18 mouse cellular contexts compared by ENCODE assay signal in genomic region chr5:100437917-100438316, GRCm38 (mm10). TPM values are rescaled to one million over a fixed set of nuclear protein-coding genes. Genes with fewer than 3 reads are reported as not detected.
DNase-seq lines count a peak whose midpoint lies in the region; ATAC-seq lines count a peak whose summit lies in the region.
"Had no signal": no experiment of that assay in that cellular context is flagged by ENCODE, and none has a peak within 500 bp of the region (broad histone marks: within the 10 kb centered on the region; RNA-seq: fewer than 3 reads in every experiment).

No protein-coding gene starts in this region.

- intact Hi-C loops in heart, postnatal 10 days (cut with DNase I), result no loop called here

- no peak for ATAC-seq in heart, embryonic 12.5 days (ENCODE audit: insufficient number of reproducible peaks, low FRiP score)
- ATAC-seq: activated CD4-positive, CD25-positive, alpha-beta regulatory T cell, adult 4 months; CD4-positive, CD25-positive, alpha-beta regulatory T cell, adult 4 months; Patski had no signal

- H3K27me3 ChIP-seq in heart, embryonic 10.5 days (ENCODE audit: insufficient read depth, poor library complexity, severe bottlenecking), result no peaks in the 10 kb centered on the region
- H3K27me3 ChIP-seq in heart, embryonic 12.5 days (replicated peaks), result no peaks in the 10 kb centered on the region
- H3K27me3 ChIP-seq: CH12.LX, Patski had no signal

- no peak overlapping the region for H3K4me2 ChIP-seq in heart, embryonic 12.5 days

- no peak overlapping the region for H3K9ac ChIP-seq in heart, embryonic 12.5 days

- no peak overlapping the region for H3K27ac ChIP-seq in heart, embryonic 10.5 days
- H3K27ac ChIP-seq in heart, embryonic 12.5 days (ENCODE audit: poor library complexity, severe bottlenecking), result no peak overlapping the region

- peaks cover 26% of the 10 kb centered on the region for H3K36me3 ChIP-seq in heart, embryonic 10.5 days
- H3K36me3 ChIP-seq in heart, embryonic 12.5 days, result peaks cover 21% of the 10 kb centered on the region

- no peaks in the 10 kb centered on the region for H3K4me1 ChIP-seq in heart, embryonic 10.5 days
- H3K4me1 ChIP-seq in heart, embryonic 12.5 days (replicated peaks), result no peaks in the 10 kb centered on the region

- no peaks in the 10 kb centered on the region for H3K9me3 ChIP-seq in heart, embryonic 10.5 days
- H3K9me3 ChIP-seq in heart, embryonic 12.5 days (replicated peaks), result peaks cover 6% of the 10 kb centered on the region; the same call in 1 of the 2 replicates

- WGBS in heart, embryonic 10.5 days, result 88% methylated on average over 5 of the region's 5 CpGs
- 92% methylated on average over 5 of the region's 5 CpGs for WGBS in heart, embryonic 12.5 days

- no peak overlapping the region for H3K4me3 ChIP-seq in heart, embryonic 10.5 days
- H3K4me3 ChIP-seq in heart, embryonic 12.5 days, result no peak overlapping the region

- peak; percentile 57 for DNase-seq in heart, adult 11 months
- DNase-seq in heart, postnatal 10 days, result no peak
- peak; percentile 59 for DNase-seq in heart, embryonic 10.5 days (ENCODE audit: low spot score)
- DNase-seq: adrenal gland, adult 2 months; adrenal gland, adult 8-10 months; adrenal gland, postnatal 10 days; adrenal gland, postnatal 14 days; adrenal gland, postnatal 25 days; adrenal gland, postnatal 36 days; B cell, adult 2 months; cerebellum, adult 11 months; cerebellum, adult 11-12 months; cerebellum, adult 18-20 months had no signal

RNA-seq across cellular contexts. Expression of gene Sec31a, which starts 21.9 kb away (rescaled TPM):
- total RNA-seq in heart, postnatal 10 days (2021), result 100 to 1,000 TPM; 144 to 150 TPM
- 156 and 180 TPM in 2 replicates for polyA plus RNA-seq in heart, embryonic 10.5 days (2016; fragmentation: Nextera tagmentation; extraction: Ambion mirVana)
- 171 and 177 TPM in 2 replicates for polyA plus RNA-seq in heart, embryonic 12.5 days (2016; fragmentation: Nextera tagmentation; extraction: Ambion mirVana)

Comparison
In these comparisons a context has a peak if more than half of its experiments do, and no peak if none do; other contexts are left out.
1. DNase-seq: peak in heart, adult 11 months (single experiment) and heart, embryonic 10.5 days (single experiment); none in heart, postnatal 10 days (0 of 2).